Mouse (Mus musculus): Measurements from ENCODE around the gene Adgra1. TPM values are rescaled to one million over a fixed set of nuclear protein-coding genes. Genes with fewer than 3 reads are reported as not detected.

The Adgra1 gene
- polyA plus RNA-seq, 1 experiment = not detected

GRCm38 (mm10) chr7:139900896-139901295 lies 66.9 kb downstream of the Adgra1 start:
- no peak overlapping the region for H3K4me3 ChIP-seq (ENCODE audit: low read depth, low read length)
- TF ChIP-seq POLR2A (IDR thresholded peaks at IDR 0.05; ENCODE audit: insufficient read depth, low read length) (no peak), CTCF (IDR thresholded peaks at IDR 0.05; ENCODE audit: low read depth, low read length) (no peak), EP300 (IDR thresholded peaks at IDR 0.05; ENCODE audit: insufficient read depth, low read depth, low read length) (no peak)
- no peaks in the 10 kb centered on the region for H3K4me1 ChIP-seq (ENCODE audit: control insufficient read depth, insufficient read depth, low read length)
- H3K27ac ChIP-seq (ENCODE audit: insufficient read depth, low read length) = no peak overlapping the region
- no peaks in the 10 kb centered on the region for H3K36me3 ChIP-seq (ENCODE audit: control insufficient read depth, insufficient read depth, low read length, poor library complexity, severe bottlenecking)
- no peaks in the 10 kb centered on the region for H3K9me3 ChIP-seq (replicated peaks; ENCODE audit: control insufficient read depth, insufficient read depth, low read length, poor library complexity, severe bottlenecking)
- H3K27me3 ChIP-seq (ENCODE audit: control insufficient read depth, insufficient read depth, low read length, poor library complexity, severe bottlenecking) = no peaks in the 10 kb centered on the region
- no peak overlapping the region for H3K9ac ChIP-seq (ENCODE audit: low read depth, poor library complexity, severe bottlenecking)

DNA sequence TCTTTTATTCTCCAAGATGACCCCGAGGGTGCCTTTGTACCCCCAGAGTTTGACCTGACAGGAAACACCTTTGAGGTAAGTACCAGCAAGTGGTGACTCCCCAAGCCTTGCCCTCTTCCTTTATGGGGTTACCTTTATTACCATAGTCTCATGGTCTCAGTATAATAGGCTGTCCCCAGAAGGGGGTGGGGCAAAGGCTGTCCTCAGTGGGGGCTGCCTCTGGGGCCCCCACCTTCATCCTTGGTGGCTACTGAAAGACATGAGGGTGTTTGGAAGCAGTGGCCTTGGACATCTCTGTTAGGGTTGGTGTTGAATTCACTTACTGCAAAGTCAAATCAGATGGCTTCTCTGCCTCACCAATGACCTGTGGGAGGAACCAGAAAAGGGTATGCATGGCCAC lies 68.0 kb downstream of the Adgra1 start:
- H3K4me1 ChIP-seq (ENCODE audit: control insufficient read depth, insufficient read depth, low read length) = no peaks in the 10 kb centered on the region
- H3K27ac ChIP-seq (ENCODE audit: insufficient read depth, low read length) = no peak overlapping the region
- no peaks in the 10 kb centered on the region for H3K9me3 ChIP-seq (replicated peaks; ENCODE audit: control insufficient read depth, insufficient read depth, low read length, poor library complexity, severe bottlenecking)
- H3K27me3 ChIP-seq (ENCODE audit: control insufficient read depth, insufficient read depth, low read length, poor library complexity, severe bottlenecking) = no peaks in the 10 kb centered on the region
- H3K9ac ChIP-seq (ENCODE audit: low read depth, poor library complexity, severe bottlenecking) = no peak overlapping the region
- no peak for TF ChIP-seq CTCF (IDR thresholded peaks at IDR 0.05; ENCODE audit: low read depth, low read length)
- no peak for TF ChIP-seq EP300 (IDR thresholded peaks at IDR 0.05; ENCODE audit: insufficient read depth, low read depth, low read length)
- no peak for TF ChIP-seq POLR2A (IDR thresholded peaks at IDR 0.05; ENCODE audit: insufficient read depth, low read length)
- no peak overlapping the region for H3K4me3 ChIP-seq (ENCODE audit: low read depth, low read length)
- H3K36me3 ChIP-seq (ENCODE audit: control insufficient read depth, insufficient read depth, low read length, poor library complexity, severe bottlenecking) = no peaks in the 10 kb centered on the region

DNA sequence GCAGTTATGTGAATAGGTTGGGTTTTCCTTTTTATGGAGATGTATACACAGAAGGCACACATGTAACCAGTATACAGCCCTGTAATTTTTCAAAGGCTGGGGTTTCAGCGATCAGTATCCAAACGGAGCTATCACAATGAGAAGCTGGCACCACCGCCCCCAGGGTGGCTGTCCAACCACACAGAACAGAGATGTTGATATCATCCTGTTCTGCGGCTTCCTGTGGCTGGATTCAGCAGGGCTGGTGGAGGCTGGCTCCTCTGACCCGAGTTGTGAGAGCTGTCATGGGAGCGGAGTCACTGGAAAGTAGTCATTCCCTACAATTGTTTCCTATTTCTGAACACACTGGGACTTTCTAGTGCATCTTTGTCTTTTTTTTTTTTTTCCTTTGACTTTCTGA lies 71.3 kb downstream of the Adgra1 start:
- Histone ChIP-seq H3K4me3 (ENCODE audit: low read depth, low read length) (no peak overlapping the region), H3K9me3 (replicated peaks; ENCODE audit: control insufficient read depth, insufficient read depth, low read length, poor library complexity, severe bottlenecking) (no peaks in the 10 kb centered on the region), H3K36me3 (ENCODE audit: control insufficient read depth, insufficient read depth, low read length, poor library complexity, severe bottlenecking) (no peaks in the 10 kb centered on the region), H3K27me3 (ENCODE audit: control insufficient read depth, insufficient read depth, low read length, poor library complexity, severe bottlenecking) (no peaks in the 10 kb centered on the region), H3K4me1 (ENCODE audit: control insufficient read depth, insufficient read depth, low read length) (no peaks in the 10 kb centered on the region), H3K27ac (ENCODE audit: insufficient read depth, low read length) (no peak overlapping the region), H3K9ac (ENCODE audit: low read depth, poor library complexity, severe bottlenecking) (no peak overlapping the region)
- no peak for TF ChIP-seq CTCF (IDR thresholded peaks at IDR 0.05; ENCODE audit: low read depth, low read length)
- TF ChIP-seq POLR2A (IDR thresholded peaks at IDR 0.05; ENCODE audit: insufficient read depth, low read length) = no peak
- no peak for TF ChIP-seq EP300 (IDR thresholded peaks at IDR 0.05; ENCODE audit: insufficient read depth, low read depth, low read length)

DNA sequence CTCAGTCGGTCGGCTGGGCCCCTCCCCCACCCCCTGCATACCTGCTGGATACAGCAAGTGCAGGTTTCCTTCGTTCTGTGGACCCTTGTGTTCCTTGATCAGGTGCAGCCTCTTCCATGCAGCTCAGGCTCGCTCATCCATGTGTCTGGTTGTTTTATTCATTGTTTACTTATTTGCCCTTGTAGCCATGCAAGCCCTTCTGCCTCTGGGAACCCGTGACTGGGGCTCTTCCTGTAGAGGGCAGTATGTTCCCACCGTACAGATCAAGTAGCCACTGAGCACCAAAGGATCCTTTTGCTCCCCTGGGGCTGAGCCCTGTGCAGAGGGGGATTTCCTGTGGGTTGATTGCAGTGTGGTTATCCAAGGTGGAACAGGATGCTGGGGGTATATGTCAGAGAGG lies 71.7 kb downstream of the Adgra1 start:
- H3K36me3 ChIP-seq (ENCODE audit: control insufficient read depth, insufficient read depth, low read length, poor library complexity, severe bottlenecking) = no peaks in the 10 kb centered on the region
- no peaks in the 10 kb centered on the region for H3K4me1 ChIP-seq (ENCODE audit: control insufficient read depth, insufficient read depth, low read length)
- no peak overlapping the region for H3K27ac ChIP-seq (ENCODE audit: insufficient read depth, low read length)
- no peak overlapping the region for H3K9ac ChIP-seq (ENCODE audit: low read depth, poor library complexity, severe bottlenecking)
- H3K9me3 ChIP-seq (replicated peaks; ENCODE audit: control insufficient read depth, insufficient read depth, low read length, poor library complexity, severe bottlenecking) = no peaks in the 10 kb centered on the region
- TF ChIP-seq POLR2A (IDR thresholded peaks at IDR 0.05; ENCODE audit: insufficient read depth, low read length) = no peak
- TF ChIP-seq CTCF (IDR thresholded peaks at IDR 0.05; ENCODE audit: low read depth, low read length) = peak; percentile 80
- 0 out of 2 replicates have a peak, but pooled peaks have one; percentile 14 for TF ChIP-seq EP300 (IDR thresholded peaks at IDR 0.05; ENCODE audit: insufficient read depth, low read depth, low read length)
- no peaks in the 10 kb centered on the region for H3K27me3 ChIP-seq (ENCODE audit: control insufficient read depth, insufficient read depth, low read length, poor library complexity, severe bottlenecking)
- H3K4me3 ChIP-seq (ENCODE audit: low read depth, low read length) = peak overlapping the region; percentile 18

DNA sequence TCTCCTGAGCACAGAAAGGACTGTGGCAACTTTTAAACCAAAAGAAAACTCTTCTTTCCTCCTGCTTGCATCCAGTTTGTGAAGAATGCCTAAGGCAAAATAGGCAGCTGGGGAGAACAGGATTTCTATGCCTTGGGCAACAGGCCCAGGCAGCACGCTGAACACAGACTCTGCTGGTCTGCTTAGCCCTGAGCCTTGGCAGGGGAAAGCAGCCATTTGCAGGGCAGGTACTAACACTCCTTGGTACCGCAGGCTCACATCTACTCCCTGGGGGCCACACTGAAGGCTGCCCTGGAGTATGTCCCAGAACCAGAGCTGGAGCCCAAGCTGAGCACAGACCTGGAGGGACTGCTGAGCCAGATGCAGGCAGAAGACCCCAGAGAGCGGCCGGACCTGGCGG lies 74.2 kb downstream of the Adgra1 start:
- no peak for TF ChIP-seq CTCF (IDR thresholded peaks at IDR 0.05; ENCODE audit: low read depth, low read length)
- TF ChIP-seq POLR2A (IDR thresholded peaks at IDR 0.05; ENCODE audit: insufficient read depth, low read length) = no peak
- no peak for TF ChIP-seq EP300 (IDR thresholded peaks at IDR 0.05; ENCODE audit: insufficient read depth, low read depth, low read length)
- Histone ChIP-seq H3K9me3 (replicated peaks; ENCODE audit: control insufficient read depth, insufficient read depth, low read length, poor library complexity, severe bottlenecking) (no peaks in the 10 kb centered on the region), H3K4me3 (ENCODE audit: low read depth, low read length) (peak overlapping the region; percentile 33), H3K27me3 (ENCODE audit: control insufficient read depth, insufficient read depth, low read length, poor library complexity, severe bottlenecking) (no peaks in the 10 kb centered on the region), H3K4me1 (ENCODE audit: control insufficient read depth, insufficient read depth, low read length) (no peaks in the 10 kb centered on the region), H3K36me3 (ENCODE audit: control insufficient read depth, insufficient read depth, low read length, poor library complexity, severe bottlenecking) (no peaks in the 10 kb centered on the region), H3K27ac (ENCODE audit: insufficient read depth, low read length) (peak overlapping the region; percentile 40), H3K9ac (ENCODE audit: low read depth, poor library complexity, severe bottlenecking) (no peak overlapping the region; the same call in 1 of the 2 replicates)

DNA sequence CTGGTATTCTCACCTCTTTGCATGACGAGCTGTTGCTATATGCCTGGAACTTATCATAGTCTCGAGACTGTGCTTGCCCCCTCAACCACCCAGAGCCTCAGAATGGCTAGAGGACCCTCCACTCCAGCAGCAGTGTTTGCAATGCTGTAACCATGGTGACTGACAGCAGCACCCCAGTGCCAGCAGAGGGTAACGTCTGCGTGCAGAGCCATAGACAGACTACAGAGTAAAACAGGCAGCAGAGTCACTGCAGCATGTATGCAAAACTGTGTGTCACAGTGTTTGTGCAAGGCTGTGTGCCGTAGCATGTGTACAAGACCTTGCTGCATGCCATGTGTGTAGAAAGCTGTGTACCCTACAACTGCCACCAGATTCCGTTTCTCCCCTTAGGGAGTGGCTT lies 75.5 kb downstream of the Adgra1 start:
- no peak overlapping the region for H3K27ac ChIP-seq (ENCODE audit: insufficient read depth, low read length)
- no peaks in the 10 kb centered on the region for H3K9me3 ChIP-seq (replicated peaks; ENCODE audit: control insufficient read depth, insufficient read depth, low read length, poor library complexity, severe bottlenecking)
- TF ChIP-seq POLR2A (IDR thresholded peaks at IDR 0.05; ENCODE audit: insufficient read depth, low read length) (no peak), CTCF (IDR thresholded peaks at IDR 0.05; ENCODE audit: low read depth, low read length) (no peak), EP300 (IDR thresholded peaks at IDR 0.05; ENCODE audit: insufficient read depth, low read depth, low read length) (no peak)
- peaks cover 2% of the 10 kb centered on the region for H3K4me1 ChIP-seq (ENCODE audit: control insufficient read depth, insufficient read depth, low read length)
- no peaks in the 10 kb centered on the region for H3K36me3 ChIP-seq (ENCODE audit: control insufficient read depth, insufficient read depth, low read length, poor library complexity, severe bottlenecking)
- no peak overlapping the region for H3K9ac ChIP-seq (ENCODE audit: low read depth, poor library complexity, severe bottlenecking)
- H3K4me3 ChIP-seq (ENCODE audit: low read depth, low read length) = no peak overlapping the region
- no peaks in the 10 kb centered on the region for H3K27me3 ChIP-seq (ENCODE audit: control insufficient read depth, insufficient read depth, low read length, poor library complexity, severe bottlenecking)
